ENCODE assay signal across 8 mouse cellular contexts in the genomic region with DNA sequence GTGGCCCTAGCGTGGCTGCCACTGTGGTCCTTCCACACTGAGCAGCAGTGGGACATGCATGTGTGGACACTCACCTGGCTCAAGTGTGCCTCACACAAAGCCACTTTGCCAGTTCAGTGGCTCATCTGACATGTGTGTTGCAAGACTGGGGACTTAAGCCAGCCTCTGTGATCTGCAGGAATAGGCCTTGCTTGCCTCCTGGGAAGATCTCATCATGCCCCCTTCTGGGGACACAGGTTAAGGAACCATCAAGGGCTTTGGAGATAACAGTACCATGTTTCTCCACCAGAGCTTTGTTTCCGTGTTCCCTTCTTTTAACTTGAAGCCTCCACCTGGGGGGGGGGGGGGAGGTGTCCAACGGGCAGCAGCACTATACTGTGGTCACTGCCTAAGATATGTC. TPM values are rescaled to one million over a fixed set of nuclear protein-coding genes. Genes with fewer than 3 reads are reported as not detected.
DNase-seq lines count a peak whose midpoint lies in the region; ATAC-seq lines count a peak whose summit lies in the region.
"Had no signal": no experiment of that assay in that cellular context is flagged by ENCODE, and none has a peak within 500 bp of the region (broad histone marks: within the 10 kb centered on the region; RNA-seq: fewer than 3 reads in every experiment).

No protein-coding gene starts in this region.

- no peak overlapping the region for H3K4me2 ChIP-seq in neural tube, embryonic 11.5 days (ENCODE audit: low read depth)
- H3K4me2 ChIP-seq in neural tube, embryonic 15.5 days = no peak overlapping the region
- H3K4me2 ChIP-seq in stomach, embryonic 16.5 days (ENCODE audit: low read depth, low read length) = no peak overlapping the region

- H3K4me1 ChIP-seq in neural tube, embryonic 11.5 days (ENCODE audit: control insufficient read depth, insufficient read depth, low read length) = no peaks in the 10 kb centered on the region
- H3K4me1 ChIP-seq in neural tube, embryonic 15.5 days = no peaks in the 10 kb centered on the region
- no peaks in the 10 kb centered on the region for H3K4me1 ChIP-seq in stomach, embryonic 16.5 days (ENCODE audit: control insufficient read depth, insufficient read depth, low read length)

- no peaks in the 10 kb centered on the region for H3K9me3 ChIP-seq in neural tube, embryonic 11.5 days (ENCODE audit: control insufficient read depth, low read length)
- no peaks in the 10 kb centered on the region for H3K9me3 ChIP-seq in neural tube, embryonic 15.5 days (replicated peaks)
- no peaks in the 10 kb centered on the region for H3K9me3 ChIP-seq in stomach, embryonic 16.5 days (replicated peaks; ENCODE audit: control insufficient read depth, low read length)

- H3K27me3 ChIP-seq in neural tube, embryonic 11.5 days (ENCODE audit: control insufficient read depth, insufficient read depth, low read length) = no peaks in the 10 kb centered on the region
- H3K27me3 ChIP-seq in neural tube, embryonic 15.5 days (replicated peaks) = no peaks in the 10 kb centered on the region
- H3K27me3 ChIP-seq in stomach, embryonic 16.5 days (ENCODE audit: control insufficient read depth, insufficient read depth, low read length) = no peaks in the 10 kb centered on the region

- no peak for ATAC-seq in neural tube, embryonic 11.5 days (ENCODE audit: insufficient read depth, low FRiP score, low TSS enrichment)
- no peak for ATAC-seq in neural tube, embryonic 15.5 days (ENCODE audit: low FRiP score)
- peak; percentile 40 for ATAC-seq in activated CD4-positive, CD25-positive, alpha-beta regulatory T cell, adult 4 months
- ATAC-seq in stomach, embryonic 16.5 days (ENCODE audit: insufficient read depth, low FRiP score) = peak; percentile 27; the same call in 1 of the 2 replicates

- peaks cover 7% of the 10 kb centered on the region for H3K36me3 ChIP-seq in neural tube, embryonic 11.5 days (ENCODE audit: control insufficient read depth, insufficient read depth, low read length)
- peaks cover 54% of the 10 kb centered on the region for H3K36me3 ChIP-seq in neural tube, embryonic 15.5 days
- H3K36me3 ChIP-seq in stomach, embryonic 16.5 days (ENCODE audit: control insufficient read depth, insufficient read depth, low read length) = 0 out of 2 replicates have a peak, but pooled peaks cover 6% of the 10 kb centered on the region

- no peak overlapping the region for H3K4me3 ChIP-seq in neural tube, embryonic 11.5 days (ENCODE audit: low read depth, low read length)
- no peak overlapping the region for H3K4me3 ChIP-seq in neural tube, embryonic 15.5 days (replicated peaks)
- H3K4me3 ChIP-seq in stomach, embryonic 16.5 days (replicated peaks; ENCODE audit: low read length) = no peak overlapping the region

- DNase-seq in neural tube, embryonic 11.5 days (ENCODE audit: low spot score) = peak; percentile 26
- peak; percentile 28 to 40 for DNase-seq in kidney, postnatal 36 days
- DNase-seq in gastrocnemius, adult 8-10 months (ENCODE audit: low spot score in 2 of 2) = no peak
- DNase-seq in right cerebral cortex, adult 18-20 months = no peak
- DNase-seq: cerebellum, adult 11 months had no signal

- H3K27ac ChIP-seq in neural tube, embryonic 11.5 days (ENCODE audit: low read depth, low read length) = no peak overlapping the region
- H3K27ac ChIP-seq in neural tube, embryonic 15.5 days (replicated peaks) = no peak overlapping the region
- H3K27ac ChIP-seq in stomach, embryonic 16.5 days (ENCODE audit: low read length) = no peak overlapping the region

- no peak overlapping the region for H3K9ac ChIP-seq in neural tube, embryonic 11.5 days (ENCODE audit: low read length)
- no peak overlapping the region for H3K9ac ChIP-seq in neural tube, embryonic 15.5 days (replicated peaks)
- H3K9ac ChIP-seq in stomach, embryonic 16.5 days (ENCODE audit: low read length) = no peak overlapping the region

- WGBS in neural tube, embryonic 11.5 days = 66% methylated on average over 3 of the region's 3 CpGs
- 74% methylated on average over 3 of the region's 3 CpGs for WGBS in neural tube, embryonic 15.5 days
- WGBS in stomach, embryonic 16.5 days = 47% methylated on average over 3 of the region's 3 CpGs

RNA-seq across cellular contexts. Expression of a gene that starts 35.8 kb away (rescaled TPM):
- 35.7 and 35.9 TPM in 2 replicates for polyA plus RNA-seq in neural tube, embryonic 11.5 days (2014; fragmentation: Nextera tagmentation; extraction: Ambion mirVana)
- 22.7 and 25.1 TPM in 2 replicates for polyA plus RNA-seq in neural tube, embryonic 15.5 days (2015; fragmentation: Nextera tagmentation; extraction: Ambion mirVana)
- polyA plus RNA-seq in activated CD4-positive, CD25-positive, alpha-beta regulatory T cell, adult 4 months (2017; shearing (Covaris generic)) = 1 to 10 TPM; 8.3 to 9.3 TPM
- polyA plus RNA-seq in stomach, embryonic 16.5 days (2015; fragmentation: Nextera tagmentation; extraction: Ambion mirVana) = 13.7 and 13.9 TPM in 2 replicates
- total RNA-seq in gastrocnemius, adult 8-10 months (2022) = 1 to 10 TPM; 5.6 to 8.7 (median 7.4) TPM

Comparison
In these comparisons a context has a peak if more than half of its experiments do, and no peak if none do; other contexts are left out.
1. ATAC-seq: peak in activated CD4-positive, CD25-positive, alpha-beta regulatory T cell, adult 4 months (single experiment) and stomach, embryonic 16.5 days (single experiment); none in neural tube, embryonic 11.5 days (single experiment) and neural tube, embryonic 15.5 days (single experiment).
2. DNase-seq: peak in neural tube, embryonic 11.5 days (single experiment) and kidney, postnatal 36 days (2 of 2); none in gastrocnemius, adult 8-10 months (0 of 2) and right cerebral cortex, adult 18-20 months (single experiment).